Mouse (Mus musculus) CH12.LX (cell line): ENCODE measurements around the gene Zfp93.

Source experiments
- CTCF ChIP-seq, 2 experiments: IDR thresholded peaks in 1 of 2; conservative IDR thresholded peaks in 1 of 2; 2 replicates each; pipeline ENCODE4 v1.5.1; 2011 to 2012; ENCODE audit warnings: low read depth in 2 of 2, low read length in 2 of 2, improper control_type of control experiment in 1 of 2, inconsistent platforms in 1 of 2, mild to moderate bottlenecking in 1 of 2, moderate library complexity in 1 of 2
- MAFK ChIP-seq: IDR thresholded peaks from 2 replicates; pipeline ENCODE4 v1.6.1; 2011; ENCODE audit warnings: low read length, improper control_type of control experiment; ENCODE audit not compliant: insufficient replicate concordance
- POLR2A ChIP-seq: IDR thresholded peaks from 2 replicates; pipeline ENCODE4 v1.6.1; 2011; ENCODE audit warnings: low read depth, mild to moderate bottlenecking, improper control_type of control experiment, low read length

GRCm38 (mm10) chr7:24291387-24292090 lies 21.3 kb downstream of the Zfp93 start:
- TF ChIP-seq MAFK (no peak), POLR2A (no peak), CTCF (conservative IDR thresholded peaks at IDR 0.05 in 1 of 2, IDR thresholded peaks at IDR 0.05 in 1 of 2; ENCODE audit: low read depth in 2 of 2, low read length in 2 of 2) (no peak)
